Mouse (Mus musculus) left cerebral cortex, postnatal 25 days (tissue): ENCODE data around the gene Adcy3. TPM values are rescaled to one million over a fixed set of nuclear protein-coding genes. Genes with fewer than 3 reads are reported as not detected.

ENCODE experiments used
- DNase-seq, 2 experiments: peaks; one replicate each; pipeline ENCODE4 v3.0.0; 2022; ENCODE audit warnings: low spot score in 2 of 2, mixed read lengths in 1 of 2
- intact Hi-C: fragments of 180-260 bp; cut with DNase I; formaldehyde crosslinking; loops from one replicate; pipeline ENCODE4 v1.15.1; 2025
- total RNA-seq, 2 experiments: library from RNA; stranded (reverse); gene quantifications; 2 replicates each; pipeline ENCODE4 v1.2.3; 2021

Adcy3 gene
- 10 to 100 TPM; 52.4 to 54.1 TPM for total RNA-seq

DNA sequence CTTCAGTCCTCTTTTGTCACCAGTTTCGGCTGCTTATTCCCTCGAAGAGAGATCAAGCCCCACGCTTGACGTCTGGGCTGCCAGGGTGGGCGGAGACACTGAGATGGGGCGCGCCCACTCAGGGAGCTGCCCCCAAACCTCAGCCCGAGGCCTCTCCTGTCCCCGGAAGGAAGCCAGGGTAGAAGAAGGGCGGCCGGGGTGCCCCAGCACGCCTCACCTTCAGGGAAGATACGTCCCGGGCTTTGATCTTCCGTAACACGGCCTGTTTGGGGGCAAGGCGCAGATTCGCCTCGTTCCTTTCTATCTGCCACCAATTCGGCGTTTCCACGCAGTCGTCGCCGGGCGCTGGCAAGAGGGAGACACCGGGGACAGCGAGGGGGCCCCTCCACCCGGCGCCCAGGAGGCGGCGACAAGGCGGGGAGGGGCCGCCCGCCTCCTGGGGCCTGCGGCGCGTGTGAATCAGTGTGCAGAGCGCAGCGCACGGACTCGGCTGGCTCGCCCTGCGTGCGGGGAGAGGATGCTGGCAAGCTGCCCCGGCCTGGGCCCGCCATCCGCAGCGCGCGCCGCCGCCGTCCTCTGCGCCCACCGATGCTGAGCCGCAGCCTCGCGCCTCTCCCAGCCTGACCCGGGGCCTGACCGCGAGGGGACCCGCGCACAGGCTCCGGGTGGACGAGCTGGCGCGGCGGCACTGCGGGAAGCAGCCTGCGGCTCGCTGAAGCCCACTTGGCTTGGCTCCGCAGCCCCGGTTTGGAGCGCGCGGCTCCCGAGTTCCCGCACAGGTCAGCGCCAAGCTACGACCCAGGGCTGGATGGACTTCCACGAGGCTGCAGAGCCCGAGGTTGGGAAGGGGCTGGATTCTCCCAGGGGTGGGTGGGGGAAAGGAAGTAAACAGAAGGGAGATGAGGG lies at the start of gene Adcy3:
Gene Adcy3 (plus strand): TSS at position 163 of the 906 bp plus-strand sequence.
- intact Hi-C loops, result loop anchor here (2.0 to 5.0 kb wide), 3 partner anchors 16 to 344 kb away; partner anchors contain the start of gene Ncoa1

DNA sequence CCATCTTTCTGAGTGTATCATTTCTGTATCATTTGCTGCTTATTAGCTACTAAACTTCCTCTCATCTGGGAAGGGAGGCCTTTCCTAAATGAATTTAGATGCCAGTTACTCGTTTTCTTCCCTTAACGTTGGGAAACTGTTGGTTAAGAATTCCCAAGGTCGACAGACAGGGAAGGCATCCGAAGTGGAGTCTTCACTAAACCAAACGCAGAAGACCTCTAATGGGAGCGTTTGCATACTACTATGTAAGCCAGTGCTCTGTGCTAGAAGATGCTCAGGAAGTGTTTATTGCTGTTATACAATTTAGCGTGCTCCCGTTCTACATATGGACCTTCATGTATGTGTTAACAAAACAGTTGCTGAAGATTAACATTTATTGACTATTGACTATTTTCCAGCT lies 49.5 kb upstream of the Adcy3 start:
- intact Hi-C loops, result loop anchor here (5.0 kb wide), 1 partner anchor 421 kb away; no protein-coding TSS in a partner anchor
- DNase-seq, result peak in 1 of 2 experiments; percentile 20

More for the DNA sequence above, at the start of gene Adcy3:
- DNase-seq, result peak; percentile 76 to 79

DNA sequence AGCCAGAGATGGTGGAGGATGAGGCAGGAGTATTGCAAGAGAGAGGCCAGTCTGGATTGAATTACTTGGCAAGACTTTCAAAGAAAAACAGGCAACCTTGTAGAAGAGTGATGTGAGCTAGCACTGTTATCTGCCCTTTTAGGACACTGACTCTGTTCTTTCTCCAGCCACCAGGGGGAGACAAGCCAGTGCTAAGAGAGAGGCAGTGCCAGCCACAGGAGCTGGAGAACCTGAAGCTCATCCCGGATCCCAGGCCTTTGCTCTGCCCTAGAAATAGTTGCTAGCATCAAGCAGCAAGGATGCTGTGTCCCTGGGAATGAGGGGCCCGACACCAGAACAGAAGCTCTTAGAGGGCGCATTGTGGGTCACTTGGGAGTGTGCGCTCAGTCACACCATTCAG lies 25.5 kb upstream of the Adcy3 start:
- DNase-seq, result peak; percentile 61 to 77
- intact Hi-C loops, result loop anchor here (2.0 to 5.0 kb wide), 2 partner anchors 101 to 440 kb away; no protein-coding TSS in a partner anchor

DNA sequence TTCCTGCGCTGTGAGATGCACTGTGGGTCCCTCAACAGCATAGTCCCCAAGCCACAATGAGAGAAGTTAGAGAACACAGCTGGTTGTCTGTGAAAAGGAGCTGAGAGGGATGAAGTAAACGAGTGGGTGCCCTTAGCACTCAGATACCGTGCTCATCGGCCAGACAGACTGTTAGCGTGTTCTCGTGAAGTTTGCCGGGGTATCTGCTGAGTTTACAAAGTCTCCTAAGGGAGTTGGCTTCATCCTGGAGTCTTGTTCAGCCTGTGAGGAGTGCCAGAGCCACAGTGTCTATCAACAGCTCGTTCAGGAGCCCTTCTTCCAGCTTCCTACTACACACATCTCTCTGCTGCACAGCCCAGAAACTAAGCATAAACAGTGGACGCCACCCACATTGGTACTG lies 16.8 kb upstream of the Adcy3 start:
- DNase-seq, result no peak
- intact Hi-C loops, result loop anchor here (2.0 to 10.0 kb wide), 2 partner anchors 17 to 569 kb away; partner anchors contain the start of gene Adcy3

DNA sequence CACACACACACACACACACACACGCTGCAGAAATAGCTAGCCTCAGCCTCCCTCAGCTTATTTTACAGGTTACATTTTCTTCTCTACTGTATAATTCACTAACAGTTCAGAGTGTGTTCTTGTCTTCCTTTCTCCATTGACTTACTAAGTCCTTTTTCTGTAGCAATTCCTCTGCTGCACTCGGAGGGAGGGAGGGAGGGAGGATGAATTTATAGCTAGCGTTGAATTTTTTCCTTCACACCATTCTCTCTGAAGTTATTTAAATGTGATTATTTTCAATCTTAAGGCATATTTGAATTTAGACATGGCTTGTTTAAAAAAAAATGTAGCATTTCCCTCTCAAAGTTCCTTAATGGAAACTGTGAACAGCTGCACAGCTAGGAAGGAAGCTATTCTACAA lies 15.8 kb upstream of the Adcy3 start:
- intact Hi-C loops, result loop anchor here (2.0 to 10.0 kb wide), 2 partner anchors 16 to 568 kb away; partner anchors contain the start of gene Adcy3
- DNase-seq, result no peak

DNA sequence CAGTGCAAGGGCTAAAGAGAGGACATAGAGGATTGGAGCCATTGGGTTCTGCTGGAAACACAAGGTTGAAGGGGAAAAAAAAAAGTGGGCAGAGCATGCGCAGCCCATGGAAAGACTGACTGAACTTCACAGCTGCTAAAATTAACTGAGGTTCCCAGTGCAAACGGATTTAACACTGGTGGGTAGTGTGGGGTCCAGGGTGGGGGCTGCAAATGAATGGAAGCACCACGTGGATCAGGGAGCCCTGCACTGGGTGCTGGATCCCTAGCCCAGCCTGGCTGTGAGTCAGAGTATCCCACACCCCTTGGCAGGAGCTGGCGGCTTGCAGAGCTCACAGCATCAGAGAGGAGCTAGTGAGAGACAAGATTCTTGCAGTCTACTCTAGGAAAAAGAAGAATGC lies 15.3 kb upstream of the Adcy3 start:
- DNase-seq, result peak; percentile 72 to 94
- intact Hi-C loops, result loop anchor here (2.0 to 10.0 kb wide), 2 partner anchors 15 to 567 kb away; partner anchors contain the start of gene Adcy3

DNA sequence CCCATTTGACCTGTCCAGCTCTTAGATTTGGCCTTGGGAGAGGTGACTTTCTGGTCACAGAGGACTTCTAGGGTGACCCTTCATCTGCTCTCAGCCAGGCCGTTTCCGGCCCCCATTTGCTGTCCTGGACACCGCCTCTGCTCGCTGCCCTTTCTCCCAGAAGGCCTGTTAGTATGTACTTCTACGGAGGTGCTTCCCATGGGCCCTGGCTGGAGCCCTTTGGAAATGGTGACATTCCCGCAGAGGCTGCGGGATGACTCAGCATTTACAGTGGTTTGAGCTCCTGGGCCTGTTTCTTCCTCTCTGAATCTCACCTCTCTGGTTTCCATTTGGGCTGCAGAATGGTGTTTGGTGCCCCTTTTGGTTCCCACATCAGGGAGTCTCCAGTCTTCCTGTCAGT lies 5.6 kb upstream of the Adcy3 start:
- DNase-seq, result no peak
- intact Hi-C loops, result no loop called here

DNA sequence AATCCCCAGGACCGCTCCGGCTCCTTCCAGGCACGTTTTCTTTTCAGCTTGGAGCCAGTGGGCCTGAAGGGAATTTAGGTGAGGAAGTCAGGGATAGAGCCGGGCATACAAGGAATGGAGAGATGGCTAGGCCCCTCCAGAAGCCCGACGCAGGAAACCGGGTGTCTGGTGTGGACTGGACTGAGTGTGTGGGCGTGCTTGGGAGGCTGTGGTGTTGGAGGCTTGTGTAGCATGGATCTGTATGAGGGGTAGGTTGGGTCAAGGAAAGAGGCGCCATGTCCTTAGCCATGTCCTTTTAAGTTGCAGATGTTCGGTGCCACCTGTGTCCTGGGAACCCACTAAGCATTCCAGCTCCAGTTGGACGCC lies 927 bp downstream of the Adcy3 start:
- DNase-seq, result peak; percentile 27 to 37
- intact Hi-C loops, result loop anchor here (2.0 to 5.0 kb wide), 3 partner anchors 17 to 343 kb away; partner anchors contain the start of gene Ncoa1

DNA sequence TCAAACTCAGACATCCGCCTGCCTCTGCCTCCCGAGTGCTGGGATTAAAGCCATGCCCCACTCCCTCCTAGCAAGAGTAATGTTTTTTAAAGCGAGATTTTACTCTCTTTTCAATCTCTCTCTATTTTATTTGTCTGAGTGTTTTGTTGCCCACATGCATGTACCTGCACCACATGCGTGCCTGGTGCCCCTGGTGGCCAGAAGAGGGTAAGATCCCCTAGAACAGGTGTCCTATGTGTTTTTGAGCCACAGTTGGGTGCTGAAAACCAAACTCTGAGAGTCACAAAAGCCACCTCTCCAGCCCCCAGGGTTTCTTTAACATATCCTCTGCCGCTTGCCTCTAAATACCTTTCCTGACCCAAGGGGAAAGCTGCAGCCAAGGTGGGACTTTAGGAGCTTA lies 10.3 kb downstream of the Adcy3 start:
- no peak for DNase-seq
- intact Hi-C loops, result no loop called here

DNA sequence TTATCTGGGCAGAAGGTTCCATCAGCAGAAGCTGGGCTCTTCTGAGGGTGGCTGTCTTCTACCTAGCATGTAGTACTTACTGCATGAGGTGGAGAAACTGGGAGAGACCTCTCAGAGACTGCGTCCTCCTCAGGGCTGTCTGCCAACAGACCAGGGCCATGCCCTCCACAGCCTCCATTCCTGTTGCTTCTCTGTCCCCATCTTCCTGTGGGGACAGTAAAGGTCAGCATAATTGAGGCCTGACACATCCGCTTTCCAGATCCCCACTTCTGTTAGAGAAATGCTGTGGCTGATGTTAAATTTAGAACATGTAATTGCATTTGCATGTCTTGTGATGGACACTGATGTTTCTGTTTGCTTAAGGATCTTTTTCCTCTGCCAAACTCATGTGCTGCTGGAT lies 18.0 kb downstream of the Adcy3 start:
- intact Hi-C loops, result no loop called here

DNA sequence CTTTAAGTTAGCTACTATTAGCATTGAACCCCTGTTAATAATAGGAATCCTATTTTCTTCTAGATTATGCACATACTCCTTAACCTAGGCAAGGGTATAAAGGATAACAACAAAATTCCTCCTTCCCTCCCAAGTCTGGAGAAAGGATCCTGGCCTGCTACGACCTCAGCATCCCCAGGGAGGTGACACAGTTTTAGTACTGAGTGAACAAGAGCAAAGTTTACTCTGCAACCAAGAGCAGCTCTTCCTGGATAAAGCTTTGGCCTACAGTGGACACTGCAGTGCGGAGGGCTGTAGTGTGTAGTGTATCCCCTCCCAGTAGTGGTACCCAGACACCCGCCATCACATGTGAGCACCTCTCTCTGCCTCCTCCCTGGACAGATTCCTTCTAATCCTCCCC lies 19.1 kb downstream of the Adcy3 start:
- DNase-seq, result no peak
- intact Hi-C loops, result no loop called here

More for the DNA sequence above, 18.0 kb downstream of the Adcy3 start:
- DNase-seq, result peak in 1 of 2 experiments; percentile 11

DNA sequence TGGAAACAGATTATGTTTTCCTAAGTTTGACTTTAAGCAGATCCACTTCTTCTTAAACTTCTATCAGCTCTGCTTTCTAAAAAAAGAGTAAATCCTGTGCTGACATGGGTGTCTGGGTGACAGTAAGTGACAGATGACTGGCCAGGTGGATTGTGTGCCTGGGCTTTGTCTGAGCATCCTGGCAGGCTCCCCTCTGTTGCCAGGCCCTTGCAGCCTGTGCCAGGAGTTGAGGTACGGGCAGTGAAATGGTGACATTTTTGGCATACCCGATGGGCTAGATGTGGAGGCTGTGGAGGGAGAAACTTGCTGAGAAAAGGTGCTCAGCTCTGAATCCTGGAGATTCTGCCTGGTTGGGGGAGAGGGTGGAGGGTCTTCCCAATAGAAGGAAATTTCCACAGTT lies 24.6 kb downstream of the Adcy3 start:
- no peak for DNase-seq
- intact Hi-C loops, result no loop called here

DNA sequence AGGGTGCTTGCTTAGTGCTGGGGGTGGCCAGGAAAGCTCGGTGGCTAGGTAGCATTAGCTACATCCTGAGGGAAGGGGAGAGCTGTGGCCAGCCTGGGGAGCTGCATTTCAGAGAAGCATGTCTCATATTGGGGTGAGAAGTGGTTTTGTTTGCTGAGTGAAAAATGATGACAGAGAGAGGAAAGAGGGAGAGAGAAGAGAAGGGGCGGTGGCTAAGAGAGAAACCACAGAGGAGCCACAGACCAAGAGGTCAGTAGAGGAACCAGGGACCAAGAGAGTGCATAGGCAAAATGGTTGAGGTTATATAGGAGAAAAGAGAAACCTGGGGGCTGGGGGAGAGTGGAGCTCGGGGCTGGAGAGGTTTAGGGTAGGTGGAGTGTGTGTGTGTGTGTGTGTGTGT lies 25.3 kb downstream of the Adcy3 start:
- DNase-seq, result no peak
- intact Hi-C loops, result no loop called here

DNA sequence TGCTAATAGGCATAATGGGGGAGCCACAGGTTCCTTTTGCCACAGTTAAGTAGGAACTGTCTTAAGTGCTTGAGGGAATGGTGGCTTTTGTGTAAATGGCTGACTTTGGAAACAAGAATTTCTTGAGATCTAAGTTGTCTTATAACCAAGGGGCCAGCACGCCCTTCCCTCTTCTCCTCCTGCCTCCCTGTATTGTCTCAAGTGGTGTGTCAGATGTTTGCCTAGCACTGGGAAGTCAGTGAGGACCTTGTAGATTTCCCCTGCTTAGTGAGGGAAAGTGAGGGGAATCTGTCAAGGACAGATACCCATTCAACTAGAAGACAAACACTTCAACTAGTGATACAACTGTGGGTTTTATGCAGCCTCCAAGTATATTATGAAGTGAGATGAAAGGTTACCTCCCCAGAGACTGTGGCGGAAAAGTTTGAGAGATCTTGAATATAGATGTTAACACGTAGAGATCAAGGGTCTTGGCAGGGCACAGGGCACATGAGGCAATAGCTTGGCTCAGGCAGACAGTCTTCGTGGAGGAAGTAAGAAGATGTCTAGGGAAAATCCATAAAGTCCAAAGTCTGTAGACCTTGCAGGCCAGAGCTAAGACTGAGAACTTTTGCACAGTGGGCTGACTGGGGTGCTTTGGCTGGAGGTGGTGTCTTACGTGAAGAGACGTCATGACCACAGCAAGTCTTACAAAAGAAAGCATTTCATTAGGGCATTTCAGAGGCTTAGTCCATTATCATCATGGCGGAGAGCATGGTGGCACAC lies 26.1 kb downstream of the Adcy3 start:
- DNase-seq, result no peak
- intact Hi-C loops, result no loop called here

DNA sequence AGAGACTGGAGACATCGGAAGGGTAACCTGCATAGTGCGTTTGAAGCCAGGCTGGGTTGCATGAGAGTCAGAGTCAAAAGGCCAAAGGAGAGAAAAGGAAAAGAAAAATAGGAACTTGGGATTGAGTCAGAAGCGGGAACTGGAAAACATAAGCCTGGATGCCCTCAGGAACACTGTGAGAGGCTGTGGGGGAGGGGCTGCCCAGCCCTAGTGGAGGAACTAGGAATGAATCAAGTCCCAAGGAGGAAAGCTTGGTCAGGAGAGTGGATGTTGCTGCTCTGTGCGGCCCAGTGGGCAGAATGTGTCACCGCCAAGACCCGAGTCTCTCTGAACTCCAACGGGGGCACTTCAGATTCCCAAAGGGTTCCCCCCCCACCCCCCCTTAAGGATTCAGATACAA lies 27.4 kb downstream of the Adcy3 start:
- no peak for DNase-seq
- intact Hi-C loops, result no loop called here

DNA sequence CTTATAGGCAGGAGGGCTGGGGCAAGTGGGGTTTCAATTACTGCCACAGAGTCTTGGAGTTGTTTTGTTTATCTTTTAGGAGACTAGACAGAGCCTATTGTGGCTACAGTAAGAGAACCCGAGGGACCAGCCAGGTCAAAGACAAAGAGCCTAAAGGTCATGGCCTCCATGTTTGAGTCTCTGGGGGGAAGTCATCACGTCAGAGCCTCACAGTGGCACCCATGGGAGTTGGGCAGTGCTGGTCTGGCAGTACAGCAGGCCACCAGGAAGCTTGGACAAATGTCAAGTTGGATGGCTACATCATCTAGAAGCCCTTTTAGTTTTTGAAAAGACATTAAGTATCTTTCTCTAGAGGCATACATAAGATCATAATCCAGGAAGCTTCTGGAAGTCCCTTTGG lies 30.0 kb downstream of the Adcy3 start:
- intact Hi-C loops, result no loop called here
- DNase-seq, result no peak

DNA sequence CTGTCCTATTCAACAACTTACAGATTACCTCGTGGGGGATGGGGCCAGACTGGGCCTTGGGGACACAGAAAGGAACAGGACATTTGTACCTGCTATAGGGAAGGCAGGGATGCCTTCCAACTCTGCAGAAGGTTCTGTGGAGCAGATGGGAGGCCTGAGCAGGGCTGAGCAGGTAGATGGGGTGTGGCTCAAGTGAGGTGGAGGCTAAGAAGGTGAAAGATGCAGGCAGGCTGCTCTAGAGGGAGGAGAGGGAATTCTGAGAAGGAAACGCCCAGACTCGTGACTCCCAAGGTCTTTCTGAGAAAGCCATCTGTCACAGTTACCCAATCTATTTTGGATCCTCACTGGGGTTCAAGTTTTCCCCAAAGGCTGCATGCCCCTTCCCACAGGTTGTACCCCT lies 34.1 kb downstream of the Adcy3 start:
- DNase-seq, result no peak
- intact Hi-C loops, result no loop called here

DNA sequence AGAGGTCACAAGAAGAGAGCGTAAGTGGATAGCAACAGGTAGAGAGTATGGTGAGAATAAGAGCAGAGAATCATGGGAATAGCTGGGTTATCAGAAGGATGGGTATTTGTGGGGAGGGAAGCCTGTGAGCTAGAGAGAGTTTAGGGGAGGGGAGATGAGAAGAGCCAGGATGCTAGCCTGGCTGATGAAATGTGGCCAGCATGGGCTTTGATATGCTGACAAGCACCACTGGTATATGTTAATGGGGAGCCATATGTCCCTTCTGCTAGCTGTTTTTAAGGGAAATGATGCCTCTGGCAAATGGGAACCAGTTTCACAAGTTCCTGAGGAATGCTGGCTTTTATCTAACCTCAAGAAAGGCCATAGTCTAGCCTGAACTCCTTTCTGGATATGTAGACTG lies 36.2 kb downstream of the Adcy3 start:
- DNase-seq, result no peak
- intact Hi-C loops, result no loop called here

DNA sequence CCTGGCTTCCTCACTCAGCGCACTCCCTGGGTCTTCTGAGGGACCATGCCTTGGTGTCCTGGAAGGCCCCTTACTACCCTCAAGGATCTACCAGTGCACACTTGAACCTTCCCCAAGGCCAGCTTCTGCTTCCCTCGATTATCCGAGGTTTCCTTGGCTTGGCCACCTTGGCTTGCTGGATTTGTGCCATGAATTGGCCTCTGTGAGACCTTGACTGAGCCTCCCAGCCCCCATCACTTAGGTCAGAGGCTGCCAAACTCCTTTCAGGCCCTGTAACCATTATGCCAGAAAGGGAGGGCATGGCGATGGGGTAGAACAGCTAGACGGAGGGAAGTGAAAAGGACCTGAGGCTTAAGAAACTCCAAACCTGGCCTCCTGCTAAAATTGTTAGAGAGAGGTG lies 36.7 kb downstream of the Adcy3 start:
- DNase-seq, result no peak
- intact Hi-C loops, result no loop called here

DNA sequence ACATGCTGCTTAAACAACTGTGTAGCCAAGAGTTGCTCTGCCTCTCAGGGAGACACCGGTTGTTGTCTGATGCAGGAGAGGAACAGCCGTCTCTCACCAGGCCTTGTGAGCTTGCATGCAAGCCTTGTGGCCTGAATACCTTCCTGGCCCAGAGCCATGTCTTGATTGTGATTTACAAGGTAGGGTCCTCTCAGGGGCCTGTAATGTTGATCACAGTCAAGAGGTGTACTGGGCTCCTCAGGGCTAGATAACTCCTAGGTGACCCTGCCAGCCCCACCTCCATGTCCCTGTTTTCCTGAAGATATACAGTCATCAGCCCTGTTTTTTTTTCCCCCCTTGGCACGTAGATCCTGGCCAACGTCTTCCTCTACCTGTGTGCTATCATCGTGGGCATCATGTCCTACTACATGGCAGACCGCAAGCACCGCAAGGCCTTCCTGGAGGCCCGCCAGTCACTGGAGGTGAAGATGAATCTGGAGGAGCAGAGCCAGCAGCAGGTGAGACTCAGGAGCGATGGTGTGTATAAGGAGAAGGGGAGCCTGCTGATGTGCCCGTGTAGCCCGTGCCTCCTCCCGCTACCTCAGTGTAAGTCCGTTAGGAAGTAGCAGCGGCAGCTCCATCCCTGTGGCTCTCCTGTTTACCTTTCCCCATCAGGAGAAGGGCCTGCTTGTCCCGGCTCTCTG lies 40.3 kb downstream of the Adcy3 start:
- intact Hi-C loops, result no loop called here
- no peak for DNase-seq
